Mouse (Mus musculus) kidney, adult 2 months (tissue): ENCODE measurements around the gene Rtn4rl1.

Source experiments
- CTCF ChIP-seq: fragments of 200-500 bp; conservative IDR thresholded peaks from 2 replicates; pipeline ENCODE4 v1.5.1; 2011; ENCODE audit warnings: low read depth, mild to moderate bottlenecking, control low read depth, low read length, moderate library complexity, mixed read lengths; ENCODE audit not compliant: insufficient read depth, insufficient read length
- POLR2A ChIP-seq: fragments of 200-500 bp; IDR thresholded peaks from one replicate; pipeline ENCODE4 v1.6.1; 2011; ENCODE audit warnings: low read depth, low read length, control low read depth

DNA sequence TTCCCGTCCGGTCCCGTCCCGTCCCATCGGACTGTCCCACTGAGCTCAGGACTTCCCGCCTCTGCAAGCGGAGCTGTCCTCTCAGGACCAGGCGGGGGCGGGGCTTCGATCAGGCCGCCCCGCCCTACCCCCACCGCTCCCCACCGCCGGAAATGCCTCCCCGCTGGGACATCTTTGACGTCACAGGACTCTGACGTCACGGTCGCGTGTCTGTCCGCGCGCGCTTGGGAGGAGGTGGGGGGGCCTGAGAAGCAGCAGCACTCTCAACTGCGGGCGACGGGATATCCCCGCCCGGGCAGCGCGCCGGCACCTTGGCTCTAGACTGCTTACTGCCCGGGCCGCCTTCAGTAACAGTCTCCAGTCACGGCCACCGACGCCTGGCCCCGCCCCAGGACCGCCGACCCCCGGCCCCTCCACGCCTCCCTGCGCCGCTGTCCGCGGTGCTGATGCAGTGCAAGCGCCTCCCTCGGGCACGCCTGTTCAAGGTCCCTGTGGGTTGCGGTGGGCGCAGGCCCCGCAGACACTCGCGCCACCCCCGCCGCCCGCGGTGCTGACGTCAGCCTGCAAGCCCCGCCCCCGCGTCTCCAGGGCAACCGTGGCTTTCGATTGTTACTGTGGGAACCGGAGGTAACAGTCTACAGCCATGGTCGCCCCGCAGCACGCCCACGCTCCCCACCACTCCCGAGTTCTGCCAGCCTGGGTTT, 20.3 kb upstream of the Rtn4rl1 start:
- TF ChIP-seq CTCF (no peak), POLR2A (no peak)
